Mouse (Mus musculus) neural tube, embryonic 11.5 days (tissue): ENCODE results near the gene Mllt10. TPM values are rescaled to one million over a fixed set of nuclear protein-coding genes. Genes with fewer than 3 reads are reported as not detected.

Experiments
- ATAC-seq: fragments of 200-750 bp; cut with Nextera tagmentation; 2 replicates; pipeline ENCODE4 v1.8.0; 2017; ENCODE audit warnings: moderate number of reproducible peaks, mild to moderate bottlenecking, moderate TSS enrichment, moderate library complexity; ENCODE audit not compliant: insufficient read depth, low FRiP score, low TSS enrichment
- DNase-seq: peaks from one replicate; pipeline ENCODE4 v3.0.0-alpha.2; 2015; ENCODE audit warnings: low spot score
- H3K27ac ChIP-seq: fragments of 300-500 bp; sonication (generic); 2 replicates; pipeline ENCODE4 v1.5.1; 2014; ENCODE audit warnings: low read depth, mild to moderate bottlenecking, low read length
- H3K27me3 ChIP-seq: fragments of 300-500 bp; sonication (generic); 2 replicates; pipeline ENCODE4 v1.6.1; 2014; ENCODE audit warnings: mild to moderate bottlenecking, low read length, mixed read lengths; ENCODE audit not compliant: control insufficient read depth, insufficient read depth
- H3K36me3 ChIP-seq: fragments of 300-500 bp; sonication (generic); 2 replicates; pipeline ENCODE4 v1.6.1; 2014; ENCODE audit warnings: mild to moderate bottlenecking, low read length, moderate library complexity, mixed read lengths; ENCODE audit not compliant: control insufficient read depth, insufficient read depth
- H3K4me1 ChIP-seq: fragments of 300-500 bp; sonication (generic); 2 replicates; pipeline ENCODE4 v1.6.1; 2014; ENCODE audit warnings: low read length, mixed read lengths; ENCODE audit not compliant: control insufficient read depth, insufficient read depth
- H3K4me2 ChIP-seq: fragments of 300-500 bp; sonication (generic); 2 replicates; pipeline ENCODE4 v1.6.1; 2014; ENCODE audit warnings: low read depth, mild to moderate bottlenecking, moderate library complexity
- H3K4me3 ChIP-seq: fragments of 300-500 bp; sonication (generic); 2 replicates; pipeline ENCODE4 v1.5.1; 2014; ENCODE audit warnings: low read depth, low read length
- H3K9ac ChIP-seq: fragments of 300-500 bp; sonication (generic); 2 replicates; pipeline ENCODE4 v1.6.1; 2014; ENCODE audit warnings: mild to moderate bottlenecking, low read length
- H3K9me3 ChIP-seq: fragments of 300-500 bp; sonication (generic); 2 replicates; pipeline ENCODE4 v1.6.1; 2016; ENCODE audit warnings: low read length; ENCODE audit not compliant: control insufficient read depth
- WGBS: fragments of 180-500 bp; shearing (Covaris S2); extraction: QIAGEN DNeasy Blood & Tissue Kit; methylation state at CpG from one replicate; pipeline ENCODE4 v1.1.7; 2014; 5-methylcytosine and 5-hydroxymethylcytosine counted together
- polyA plus RNA-seq: library from polyadenylated mRNA; unstranded; fragments of >200 nt; fragmentation: Nextera tagmentation; extraction: Ambion mirVana; gene quantifications from 2 replicates; pipeline ENCODE4 v1.2.1, GENCODE M21; 2014

The Mllt10 gene
- polyA plus RNA-seq, 1 experiment from 2014 or later = 39.4 TPM

DNA sequence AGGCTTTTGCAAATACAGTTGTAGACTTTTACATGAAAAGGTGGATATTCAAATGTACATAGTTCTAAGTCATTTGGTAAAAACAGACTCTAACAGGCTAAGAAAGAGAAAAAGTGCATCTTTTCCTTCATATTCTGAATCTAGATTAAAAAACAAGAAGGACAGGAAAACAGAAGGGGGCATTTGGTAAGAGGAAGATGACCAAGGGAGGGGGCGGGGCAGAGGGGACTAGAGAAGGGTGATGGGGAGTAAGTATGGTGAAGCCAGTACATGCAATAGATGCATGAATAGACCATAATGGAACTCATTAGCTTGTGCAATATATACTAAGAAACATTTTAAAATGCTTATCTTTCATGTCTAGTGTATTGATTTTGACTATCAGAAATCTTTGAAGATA is 5.4 kb downstream of the Mllt10 start:
- no peak overlapping the region for H3K27ac ChIP-seq
- DNase-seq = no peak
- H3K27me3 ChIP-seq = no peaks in the 10 kb centered on the region
- no peak for ATAC-seq
- H3K4me1 ChIP-seq = peaks cover 11% of the 10 kb centered on the region
- H3K4me2 ChIP-seq = no peak overlapping the region
- H3K4me3 ChIP-seq = no peak overlapping the region
- H3K9ac ChIP-seq = no peak overlapping the region
- no peaks in the 10 kb centered on the region for H3K36me3 ChIP-seq
- 81% methylated on average over 1 of the region's 1 CpGs for WGBS
- no peaks in the 10 kb centered on the region for H3K9me3 ChIP-seq

GRCm38 (mm10) chr2:18063763-18064251 is 8.8 kb downstream of the Mllt10 start:
- Histone ChIP-seq H3K27ac (peak overlapping the region; percentile 100), H3K4me3 (peak overlapping the region; percentile 78), H3K4me1 (peaks cover 14% of the 10 kb centered on the region), H3K36me3 (no peaks in the 10 kb centered on the region), H3K27me3 (no peaks in the 10 kb centered on the region), H3K9ac (peak overlapping the region; percentile 99), H3K9me3 (no peaks in the 10 kb centered on the region), H3K4me2 (peak overlapping the region; percentile 84)
- DNase-seq = peak; percentile 69
- under 1% methylated on average over 18 of the region's 18 CpGs for WGBS
- peak; percentile 48 for ATAC-seq

DNA sequence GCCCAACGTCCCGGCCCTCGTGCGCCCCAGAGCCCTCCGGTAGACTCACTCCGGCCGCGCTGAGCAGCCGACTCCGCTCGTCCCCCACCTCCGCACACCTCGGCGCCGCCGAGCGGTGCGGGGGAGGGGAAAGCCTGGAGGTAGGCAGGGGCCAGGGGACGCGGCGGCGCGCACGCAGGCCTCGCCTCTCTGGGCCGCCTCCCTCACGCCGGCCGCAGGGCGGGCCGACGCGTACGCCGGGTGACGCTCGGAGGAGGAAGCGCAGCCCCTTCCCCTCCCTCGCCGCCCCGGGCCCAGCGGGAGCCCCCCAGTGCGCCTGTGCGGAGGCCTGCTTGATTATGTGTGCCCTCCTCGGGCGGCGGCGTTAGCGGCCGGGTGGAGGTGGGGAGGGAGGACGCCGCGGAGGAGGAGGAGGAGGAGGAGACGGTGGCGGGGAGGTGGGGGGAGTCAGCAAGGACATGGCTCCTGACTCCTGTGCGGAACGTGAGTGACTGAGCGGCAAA is 9.4 kb downstream of the Mllt10 start:
- H3K36me3 ChIP-seq = no peaks in the 10 kb centered on the region
- H3K27me3 ChIP-seq = no peaks in the 10 kb centered on the region
- peaks cover 9% of the 10 kb centered on the region; the same call in 1 of the 2 replicates for H3K4me1 ChIP-seq
- WGBS = under 1% methylated on average over 21 of the region's 58 CpGs
- peak; percentile 92 for ATAC-seq
- peak overlapping the region; percentile 100 for H3K27ac ChIP-seq
- H3K4me3 ChIP-seq = peak overlapping the region; percentile 78
- H3K4me2 ChIP-seq = peak overlapping the region; percentile 84
- DNase-seq = peak; percentile 97
- H3K9ac ChIP-seq = peak overlapping the region; percentile 99
- H3K9me3 ChIP-seq = no peaks in the 10 kb centered on the region

DNA sequence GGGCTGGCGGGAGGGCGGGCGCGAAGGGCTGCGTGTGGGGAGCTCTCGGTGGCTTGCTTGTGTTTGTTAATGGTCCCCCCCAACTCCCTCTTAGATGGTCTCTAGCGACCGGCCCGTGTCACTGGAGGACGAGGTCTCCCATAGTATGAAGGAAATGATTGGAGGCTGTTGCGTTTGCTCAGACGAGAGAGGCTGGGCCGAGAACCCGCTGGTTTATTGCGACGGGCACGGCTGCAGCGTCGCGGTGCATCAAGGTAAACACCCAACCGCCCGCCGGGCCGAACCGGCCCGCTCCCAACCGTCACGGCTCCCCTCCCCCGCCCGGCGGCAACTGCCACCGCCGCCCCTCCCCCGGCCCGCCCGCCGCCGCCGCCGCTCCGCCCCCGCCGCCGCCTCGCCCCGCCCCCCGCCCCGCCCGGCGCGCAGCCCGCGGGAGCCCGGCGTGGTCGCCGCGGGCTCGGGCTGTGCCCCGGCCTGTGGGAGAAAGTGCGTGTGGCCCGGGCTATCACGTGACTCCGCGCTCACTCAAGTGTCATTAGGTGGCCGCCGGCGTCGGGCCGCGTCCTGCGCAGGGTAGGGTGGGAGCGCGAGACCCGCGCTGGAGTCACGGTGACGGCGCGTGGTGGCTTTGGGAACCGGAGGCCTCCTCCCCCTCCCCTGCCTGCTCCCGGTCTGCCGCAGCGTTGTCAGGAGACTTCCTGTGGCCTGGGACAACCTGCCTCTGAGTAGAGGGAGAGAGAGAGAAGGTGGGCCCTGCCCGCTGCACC is 10.1 kb downstream of the Mllt10 start:
- Histone ChIP-seq H3K4me1 (0 out of 2 replicates have a peak, but pooled peaks cover 9% of the 10 kb centered on the region), H3K27ac (peak overlapping the region; percentile 100), H3K9me3 (no peaks in the 10 kb centered on the region), H3K4me2 (peak overlapping the region; percentile 84), H3K9ac (peak overlapping the region; percentile 99), H3K36me3 (no peaks in the 10 kb centered on the region), H3K27me3 (no peaks in the 10 kb centered on the region), H3K4me3 (peak overlapping the region; percentile 78)
- ATAC-seq (peak; percentile 77), DNase-seq (peak; percentile 80)
- under 1% methylated on average over 40 of the region's 85 CpGs for WGBS

DNA sequence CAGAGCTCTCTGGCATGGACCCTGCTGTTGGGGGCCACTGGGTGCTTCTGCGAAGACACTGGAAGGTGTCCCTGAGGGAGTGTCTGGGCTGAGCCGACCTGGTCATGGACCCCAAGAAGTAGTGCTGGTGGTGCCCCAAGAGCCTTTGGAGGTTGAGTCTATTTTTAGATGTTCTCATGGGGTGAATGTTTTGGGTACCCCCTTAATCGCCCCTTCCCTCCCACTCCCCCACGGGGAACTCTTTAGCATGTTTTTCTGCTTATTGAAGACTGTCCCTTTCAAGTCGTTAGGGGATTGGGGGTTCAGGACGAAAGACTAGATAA is 10.6 kb downstream of the Mllt10 start:
- Histone ChIP-seq H3K4me3 (peak overlapping the region; percentile 78), H3K27me3 (no peaks in the 10 kb centered on the region), H3K27ac (peak overlapping the region; percentile 100), H3K4me2 (peak overlapping the region; percentile 84), H3K36me3 (no peaks in the 10 kb centered on the region), H3K9ac (peak overlapping the region; percentile 99), H3K9me3 (no peaks in the 10 kb centered on the region), H3K4me1 (0 out of 2 replicates have a peak, but pooled peaks cover 7% of the 10 kb centered on the region)
- ATAC-seq (peak; percentile 13), DNase-seq (no peak)
- WGBS = 10% methylated on average over 6 of the region's 6 CpGs

GRCm38 (mm10) chr2:18066436-18066835 is 11.4 kb downstream of the Mllt10 start:
- H3K4me1 ChIP-seq = 0 out of 2 replicates have a peak, but pooled peaks cover 7% of the 10 kb centered on the region
- H3K27ac ChIP-seq = no peak overlapping the region
- no peak overlapping the region for H3K4me2 ChIP-seq
- no peaks in the 10 kb centered on the region for H3K9me3 ChIP-seq
- no peak overlapping the region for H3K9ac ChIP-seq
- no peak for DNase-seq
- H3K27me3 ChIP-seq = no peaks in the 10 kb centered on the region
- no peak for ATAC-seq
- no peak overlapping the region for H3K4me3 ChIP-seq
- no peaks in the 10 kb centered on the region for H3K36me3 ChIP-seq

- H3K27ac ChIP-seq = no peak overlapping the region
- H3K4me2 ChIP-seq = no peak overlapping the region
- H3K9ac ChIP-seq = no peak overlapping the region
- H3K9me3 ChIP-seq = no peaks in the 10 kb centered on the region
- H3K36me3 ChIP-seq = no peaks in the 10 kb centered on the region
- H3K4me3 ChIP-seq = no peak overlapping the region
- H3K27me3 ChIP-seq = no peaks in the 10 kb centered on the region
- ATAC-seq (no peak), DNase-seq (no peak)
- 94% methylated on average over 4 of the region's 4 CpGs for WGBS
- H3K4me1 ChIP-seq = 0 out of 2 replicates have a peak, but pooled peaks cover 7% of the 10 kb centered on the region
These were observed 13.2 kb downstream of the Mllt10 start for GRCm38 (mm10) chr2:18068071-18068796.

DNA sequence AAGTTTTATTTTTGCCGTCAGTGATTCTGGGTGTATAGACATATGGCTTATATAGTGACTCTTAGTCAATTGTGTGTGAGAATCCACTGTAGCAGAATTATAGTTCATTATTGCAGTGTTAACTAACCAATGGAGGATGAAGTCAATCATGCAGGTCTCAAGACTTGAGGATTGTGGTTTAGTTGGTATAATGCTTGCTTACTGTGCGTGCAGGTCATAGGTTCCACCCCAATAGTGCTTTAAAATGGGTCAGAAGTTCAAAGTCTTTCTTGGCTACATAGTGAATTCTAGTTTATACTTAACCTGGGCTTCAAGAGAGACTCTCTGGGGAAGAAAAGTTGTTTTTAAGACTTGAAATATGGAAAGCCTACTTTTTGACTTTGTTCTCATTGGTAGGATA is 16.9 kb downstream of the Mllt10 start:
- Histone ChIP-seq H3K9ac (no peak overlapping the region), H3K4me1 (no peaks in the 10 kb centered on the region), H3K36me3 (no peaks in the 10 kb centered on the region), H3K27me3 (no peaks in the 10 kb centered on the region), H3K9me3 (no peaks in the 10 kb centered on the region), H3K27ac (no peak overlapping the region), H3K4me3 (no peak overlapping the region), H3K4me2 (no peak overlapping the region)
- no peak for ATAC-seq
- no peak for DNase-seq
- WGBS = 92% methylated on average over 2 of the region's 2 CpGs
